Mouse (Mus musculus) bone marrow, adult 2 months (tissue): ENCODE data around the gene Nkain4. TPM values are rescaled to one million over a fixed set of nuclear protein-coding genes. Genes with fewer than 3 reads are reported as not detected.
A peak's percentile ranks its signal among the peaks of the same experiment; 100 is the strongest.

Experiments
- H3K27ac ChIP-seq: fragments of 200-500 bp; 2 replicates; pipeline ENCODE4 v1.5.1; 2012; ENCODE audit warnings: low read depth, mild to moderate bottlenecking, control low read depth, inconsistent platforms, low read length; ENCODE audit not compliant: control insufficient read depth, poor library complexity, insufficient read depth
- H3K4me1 ChIP-seq: fragments of 200-500 bp; 2 replicates; pipeline ENCODE4 v1.6.1; 2011; ENCODE audit warnings: low read length; ENCODE audit not compliant: control insufficient read depth, insufficient read depth
- H3K4me3 ChIP-seq: fragments of 200-500 bp; replicated peaks from 2 replicates; pipeline ENCODE3; 2011; ENCODE audit warnings: mild to moderate bottlenecking, low read depth, low read length, control low read depth; ENCODE audit not compliant: control insufficient read depth
- CTCF ChIP-seq: fragments of 200-500 bp; IDR thresholded peaks from 2 replicates; pipeline ENCODE4 v1.5.1; 2011; ENCODE audit warnings: low read length, control low read depth; ENCODE audit not compliant: control insufficient read depth, insufficient read depth
- POLR2A ChIP-seq: fragments of 200-500 bp; IDR thresholded peaks from 2 replicates; pipeline ENCODE4 v1.6.1; 2011; ENCODE audit warnings: low read depth, mild to moderate bottlenecking, control low read depth, low read length, borderline replicate concordance; ENCODE audit not compliant: control insufficient read depth
- WGBS: fragments of 180-500 bp; shearing (Covaris S2); methylation state at CpG from one replicate; pipeline ENCODE4 v1.1.7; 2018; 5-methylcytosine and 5-hydroxymethylcytosine counted together
- polyA plus RNA-seq: library from polyadenylated mRNA; stranded (reverse); fragments of >200 nt; gene quantifications from 2 replicates; pipeline ENCODE4 v1.2.4, GENCODE M21; 2011; ENCODE audit warnings: low replicate concordance; ENCODE audit not compliant: missing spikeins, insufficient read depth, insufficient read length

Gene Nkain4
- not detected in 2 replicates for polyA plus RNA-seq

DNA sequence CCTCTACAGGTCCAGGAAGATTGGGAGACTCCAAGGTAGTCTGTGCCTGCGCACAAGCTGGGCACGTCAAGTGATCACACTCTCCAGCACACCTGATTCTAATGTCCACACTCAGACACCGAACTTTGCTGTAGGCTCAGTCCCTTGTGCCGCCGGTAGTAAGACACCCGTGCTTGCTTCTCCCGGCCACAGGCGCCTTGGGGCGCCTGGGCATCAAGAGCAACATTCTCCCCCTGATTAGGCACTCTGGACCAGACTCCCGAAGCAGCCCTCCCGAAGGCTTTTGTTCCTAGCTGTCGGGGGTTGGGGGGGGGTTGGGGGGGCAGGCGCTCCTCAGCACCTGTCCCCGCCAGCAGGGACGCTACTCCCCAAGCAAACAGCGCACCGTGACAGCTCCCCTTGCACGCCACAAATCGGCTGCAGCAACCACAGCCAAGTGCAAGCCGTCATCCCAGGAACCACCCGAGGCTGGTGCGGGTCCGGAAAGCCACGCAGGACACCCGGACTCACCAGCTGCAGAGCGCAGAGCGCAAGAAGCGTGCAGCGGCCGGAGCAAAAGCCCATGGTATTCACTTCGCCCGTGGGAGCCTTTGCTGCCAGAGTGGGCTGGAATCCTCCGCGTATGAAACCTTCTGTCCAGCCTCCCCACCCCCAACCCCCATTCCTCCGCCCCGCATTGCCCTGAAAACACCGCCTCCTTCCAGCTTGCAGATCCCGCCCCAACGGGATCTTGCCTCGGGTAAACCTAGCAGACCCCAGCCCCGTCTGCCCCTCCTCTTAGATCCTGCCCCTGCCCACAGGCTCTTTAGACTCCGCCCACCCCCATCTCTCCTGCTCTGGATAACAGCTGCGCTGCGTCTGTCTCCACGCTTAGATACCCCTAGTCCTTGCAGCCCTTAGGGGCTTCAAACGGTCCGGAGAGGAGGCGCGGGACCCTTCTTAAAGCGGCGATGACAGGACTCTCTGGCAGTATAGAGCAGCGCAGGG, at the start of gene Nkain4:
Nkain4 (minus strand) TSS at position 639 of the 987 bp plus-strand sequence.
- TF ChIP-seq POLR2A (no peak), CTCF (no peak)
- Histone ChIP-seq H3K27ac (no peak within 1 kb of the TSS), H3K4me1 (no peaks in the 10 kb centered on the region), H3K4me3 (no peak within 1 kb of the TSS)
- 4% methylated on average over 52 of the region's 52 CpGs for WGBS

DNA sequence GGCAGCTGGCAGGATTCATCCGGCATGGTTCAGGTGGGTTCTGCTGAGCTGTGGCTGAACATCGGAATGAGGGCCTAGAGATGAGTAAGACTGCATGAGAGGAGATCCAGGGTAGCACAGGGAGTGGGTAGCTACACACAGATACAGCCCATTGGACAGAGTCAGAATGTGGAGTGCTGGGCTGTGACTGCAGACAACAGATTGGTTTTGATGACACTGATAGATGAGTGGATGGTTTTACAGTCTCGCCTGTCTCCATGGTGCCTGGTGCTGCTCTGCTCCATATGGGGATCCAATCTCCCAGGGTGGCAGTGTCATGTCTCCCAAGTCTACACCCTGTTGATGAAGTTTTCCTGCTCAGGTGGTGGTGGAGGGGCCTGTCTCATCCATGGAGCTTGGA, 42.4 kb upstream of the Nkain4 start:
- WGBS: 57% methylated on average over 3 of the region's 3 CpGs
- TF ChIP-seq CTCF (no peak), POLR2A (no peak)
- no peak overlapping the region for H3K27ac ChIP-seq
- H3K4me3 ChIP-seq: no peak overlapping the region
- no peaks in the 10 kb centered on the region for H3K4me1 ChIP-seq

DNA sequence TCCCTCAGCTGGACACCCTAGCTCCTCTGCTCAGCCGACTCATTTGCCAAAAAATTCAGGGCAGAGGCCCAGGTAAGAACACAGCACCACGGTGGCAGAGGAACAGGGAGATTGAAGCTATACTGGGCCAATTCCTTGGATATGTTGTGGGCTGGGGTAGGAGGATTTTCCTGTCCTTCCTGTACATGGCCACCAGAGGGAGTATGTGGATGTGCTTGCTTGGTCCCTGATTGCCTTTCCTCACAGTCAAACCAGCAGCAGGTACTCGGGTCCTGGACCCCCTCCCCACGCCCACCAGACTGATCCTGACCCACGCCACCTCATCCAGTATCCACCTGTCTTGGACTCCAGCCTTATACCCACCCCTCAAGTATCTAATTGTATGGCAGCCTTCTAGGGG, 41.9 kb upstream of the Nkain4 start:
- TF ChIP-seq CTCF: peak; percentile 83
- TF ChIP-seq POLR2A: no peak
- Histone ChIP-seq H3K4me3 (no peak overlapping the region), H3K4me1 (no peaks in the 10 kb centered on the region), H3K27ac (no peak overlapping the region)
- WGBS: 12% methylated on average over 5 of the region's 5 CpGs

DNA sequence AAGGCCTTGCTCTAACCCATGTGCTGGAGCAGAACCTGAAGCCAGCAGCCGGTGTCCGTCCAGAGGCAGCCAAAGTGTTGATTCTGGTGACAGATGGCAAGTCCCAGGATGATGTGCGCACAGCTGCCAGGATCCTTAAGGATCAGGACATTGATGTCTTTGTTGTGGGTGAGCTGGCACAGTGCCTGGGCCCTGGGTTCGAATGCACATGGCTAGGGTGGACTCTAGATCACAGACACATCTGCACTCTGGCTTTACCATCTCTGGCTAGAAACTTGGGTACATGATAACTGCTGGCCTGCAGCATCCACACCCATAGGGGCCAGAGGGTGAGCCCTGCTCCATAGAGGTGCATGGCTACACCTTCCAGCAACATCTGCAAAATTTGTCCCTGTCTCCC, 41.0 kb upstream of the Nkain4 start:
- Histone ChIP-seq H3K4me3 (no peak overlapping the region), H3K27ac (no peak overlapping the region), H3K4me1 (no peaks in the 10 kb centered on the region)
- 83% methylated on average over 4 of the region's 4 CpGs for WGBS
- TF ChIP-seq POLR2A: no peak
- no peak for TF ChIP-seq CTCF

DNA sequence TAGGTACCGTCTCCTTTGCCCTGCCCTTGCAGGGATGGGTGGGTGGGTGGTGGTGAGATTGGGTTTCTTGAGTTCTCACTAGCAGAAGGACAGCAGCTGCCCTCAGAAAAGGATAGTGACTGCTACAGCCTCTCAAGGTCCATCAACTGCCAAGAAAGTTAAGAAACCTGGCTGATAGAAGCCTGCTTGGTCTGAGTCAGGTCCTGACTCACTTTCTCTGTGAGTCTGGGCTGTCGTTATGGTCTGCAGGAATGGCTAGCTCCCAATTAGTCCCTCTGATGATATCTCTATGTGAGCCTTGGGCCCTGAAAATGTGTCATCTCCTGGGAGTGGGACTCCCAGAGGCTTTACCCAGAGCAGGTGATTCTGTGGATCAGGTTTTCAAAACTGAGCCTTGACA, 39.9 kb upstream of the Nkain4 start:
- Histone ChIP-seq H3K27ac (no peak overlapping the region), H3K4me3 (no peak overlapping the region), H3K4me1 (no peaks in the 10 kb centered on the region)
- 63% methylated on average over 2 of the region's 2 CpGs for WGBS
- TF ChIP-seq POLR2A: no peak

DNA sequence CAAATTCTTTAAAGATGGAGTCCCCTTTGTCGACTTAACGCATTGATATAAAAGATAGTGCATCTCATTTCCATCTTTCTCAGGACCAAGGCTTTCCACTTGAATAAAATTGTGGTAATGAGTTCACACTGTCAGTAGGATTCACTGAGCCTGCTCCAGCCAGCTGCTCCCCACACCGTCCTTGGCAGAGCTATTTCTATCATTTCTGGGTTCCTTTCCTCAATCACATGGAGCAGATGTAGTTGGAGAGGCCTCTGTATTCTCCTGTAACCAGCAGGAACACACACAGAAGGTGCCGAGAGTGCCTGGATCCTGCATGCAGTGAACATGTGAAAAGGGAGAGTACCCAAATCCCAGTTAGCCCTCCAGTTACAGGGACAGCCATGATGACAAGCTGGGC, 35.8 kb upstream of the Nkain4 start:
- Histone ChIP-seq H3K4me1 (no peaks in the 10 kb centered on the region), H3K4me3 (no peak overlapping the region), H3K27ac (no peak overlapping the region)
- TF ChIP-seq CTCF (no peak), POLR2A (no peak)
- WGBS: 73% methylated on average over 4 of the region's 4 CpGs

DNA sequence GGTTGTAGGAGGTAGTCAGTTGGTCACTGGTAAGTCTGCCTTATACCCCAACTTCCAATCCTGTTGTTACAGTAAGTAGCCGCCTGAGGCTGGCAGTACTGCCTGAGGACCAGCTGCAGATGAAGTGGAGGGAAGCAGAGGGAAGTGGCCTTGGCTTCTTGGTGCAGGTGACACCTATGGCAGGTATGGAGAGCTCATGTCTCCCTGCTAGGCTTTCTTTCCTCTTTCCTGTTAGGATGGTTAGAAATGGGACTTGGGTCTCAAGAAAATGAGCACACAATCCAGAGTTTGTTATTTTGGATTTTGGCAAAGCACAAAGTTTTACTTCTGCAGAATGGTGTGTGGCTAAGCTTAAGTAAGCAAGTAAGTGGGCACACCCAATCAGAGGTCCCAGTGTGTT, 34.4 kb upstream of the Nkain4 start:
- no peak overlapping the region for H3K4me3 ChIP-seq
- WGBS: 70% methylated on average over 1 of the region's 1 CpGs
- TF ChIP-seq POLR2A (no peak), CTCF (no peak)
- H3K27ac ChIP-seq: no peak overlapping the region
- no peaks in the 10 kb centered on the region for H3K4me1 ChIP-seq

DNA sequence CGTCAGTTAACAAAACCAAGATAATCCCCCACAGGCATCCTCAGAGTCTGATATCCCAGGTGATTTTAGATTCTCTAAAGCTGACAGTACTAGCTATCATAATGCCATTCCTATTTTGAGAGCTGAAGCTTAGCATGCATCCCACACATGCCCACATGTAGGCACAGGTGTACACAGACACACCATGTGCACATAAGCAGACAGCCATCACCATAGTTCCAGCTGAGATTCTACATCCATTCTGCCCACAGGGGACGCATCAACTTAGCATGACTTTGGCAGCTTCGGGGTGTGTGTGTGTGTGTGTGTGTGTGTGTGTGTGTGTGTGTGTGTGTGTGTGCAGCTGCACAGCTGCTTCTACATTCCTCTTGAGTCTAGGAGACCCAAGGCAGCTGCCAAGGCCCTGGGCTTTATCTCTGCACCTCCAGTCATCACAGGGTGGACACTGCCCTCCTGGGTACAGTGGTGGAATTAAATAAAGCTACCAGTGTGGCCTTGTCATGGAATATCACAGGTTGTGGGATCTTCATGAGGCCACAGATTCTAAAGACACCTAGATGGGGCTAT, 33.9 kb upstream of the Nkain4 start:
- Histone ChIP-seq H3K27ac (no peak overlapping the region), H3K4me1 (no peaks in the 10 kb centered on the region), H3K4me3 (no peak overlapping the region)
- TF ChIP-seq CTCF: no peak
- TF ChIP-seq POLR2A: no peak
- WGBS: 66% methylated on average over 3 of the region's 3 CpGs

DNA sequence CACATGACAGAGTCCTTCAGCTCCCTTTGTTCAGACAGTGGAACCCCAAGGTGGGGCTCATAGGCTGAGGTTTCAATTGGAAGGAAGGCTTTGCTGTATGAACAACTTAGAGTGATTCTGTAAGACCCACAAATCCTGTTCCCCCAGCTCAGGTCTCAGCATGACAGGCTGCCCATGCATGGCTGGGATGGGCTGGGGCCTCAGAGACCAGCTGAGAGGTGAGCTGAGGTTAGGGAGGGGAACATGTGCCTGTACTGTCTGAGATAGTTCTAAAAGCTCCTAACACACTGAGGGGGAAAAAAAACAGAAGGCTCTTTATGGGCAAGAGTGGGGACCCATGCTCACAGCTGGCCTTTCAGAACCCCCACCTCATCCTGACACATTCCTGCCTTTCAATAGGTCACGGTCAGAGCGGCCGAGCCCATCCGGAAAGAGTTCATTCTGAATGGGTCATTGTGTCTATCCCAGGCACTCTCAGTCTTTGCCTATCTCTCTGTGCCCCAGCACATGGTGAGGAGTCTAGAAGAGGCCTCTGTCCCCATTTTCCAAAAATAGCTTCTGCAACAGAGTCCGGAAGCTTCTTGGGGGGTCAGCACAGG, 33.0 kb upstream of the Nkain4 start:
- 71% methylated on average over 5 of the region's 5 CpGs for WGBS
- Histone ChIP-seq H3K4me1 (no peaks in the 10 kb centered on the region), H3K4me3 (no peak overlapping the region), H3K27ac (no peak overlapping the region)
- TF ChIP-seq CTCF: no peak
- TF ChIP-seq POLR2A: no peak
